Mouse (Mus musculus) intestine, embryonic 16.5 days (tissue): ENCODE measurements at regions not wholly inside any gene's neighbourhood (a gene's known extent, or its start where the extent isn't known, plus 50 kb on each side); places are given as distances from the start of the nearest gene placed in this dataset.

Source experiments
- ATAC-seq: fragments of 200-750 bp; cut with Nextera tagmentation; 2 replicates; pipeline ENCODE4 v1.8.0; 2017; ENCODE audit warnings: moderate TSS enrichment, moderate library complexity
- H3K27ac ChIP-seq: fragments of 300-500 bp; sonication (generic); 2 replicates; pipeline ENCODE4 v1.5.1; 2014; ENCODE audit warnings: mild to moderate bottlenecking, low read length
- H3K27me3 ChIP-seq: fragments of 300-500 bp; sonication (generic); replicated peaks from 2 replicates; pipeline ENCODE4 v1.6.1; 2014; ENCODE audit warnings: low read length, control low read depth, mixed read lengths; ENCODE audit not compliant: control insufficient read depth, insufficient read depth
- H3K36me3 ChIP-seq: fragments of 300-500 bp; sonication (generic); 2 replicates; pipeline ENCODE4 v1.6.1; 2014; ENCODE audit warnings: low read length, control low read depth; ENCODE audit not compliant: control insufficient read depth, insufficient read depth
- H3K4me1 ChIP-seq: fragments of 300-500 bp; sonication (generic); 2 replicates; pipeline ENCODE4 v1.6.1; 2014; ENCODE audit warnings: low read length, control low read depth, mixed read lengths; ENCODE audit not compliant: control insufficient read depth, insufficient read depth
- H3K4me2 ChIP-seq: fragments of 300-500 bp; sonication (generic); 2 replicates; pipeline ENCODE4 v1.6.1; 2014; ENCODE audit warnings: low read depth, low read length, control low read depth
- H3K4me3 ChIP-seq: fragments of 300-500 bp; sonication (generic); 2 replicates; pipeline ENCODE4 v1.5.1; 2014; ENCODE audit warnings: mild to moderate bottlenecking, low read length
- H3K9ac ChIP-seq: fragments of 300-500 bp; sonication (generic); 2 replicates; pipeline ENCODE4 v1.6.1; 2014; ENCODE audit warnings: low read depth, low read length
- H3K9me3 ChIP-seq: fragments of 300-500 bp; sonication (generic); 2 replicates; pipeline ENCODE4 v1.6.1; 2016; ENCODE audit warnings: low read length, control low read depth; ENCODE audit not compliant: control insufficient read depth
- WGBS: fragments of 180-500 bp; shearing (Covaris S2); extraction: QIAGEN DNeasy Blood & Tissue Kit; methylation state at CpG from one replicate; pipeline ENCODE4 v1.1.7; 2014; 5-methylcytosine and 5-hydroxymethylcytosine counted together

GRCm38 (mm10) chr19:18034225-18034624, 196.8 kb upstream of the Pcsk5 start:
- no peaks in the 10 kb centered on the region for H3K4me1 ChIP-seq
- H3K27ac ChIP-seq: no peak overlapping the region
- no peak overlapping the region for H3K4me2 ChIP-seq
- H3K27me3 ChIP-seq: no peaks in the 10 kb centered on the region
- H3K36me3 ChIP-seq: no peaks in the 10 kb centered on the region
- ATAC-seq: no peak
- H3K4me3 ChIP-seq: no peak overlapping the region
- 9% methylated on average over 1 of the region's 1 CpGs for WGBS
- no peaks in the 10 kb centered on the region for H3K9me3 ChIP-seq
- no peak overlapping the region for H3K9ac ChIP-seq

GRCm38 (mm10) chr19:18033599-18033998, 196.2 kb upstream of the Pcsk5 start:
- no peak for ATAC-seq
- no peak overlapping the region for H3K27ac ChIP-seq
- no peaks in the 10 kb centered on the region for H3K4me1 ChIP-seq
- 88% methylated on average over 5 of the region's 5 CpGs for WGBS
- H3K9ac ChIP-seq: no peak overlapping the region
- H3K4me3 ChIP-seq: no peak overlapping the region
- H3K36me3 ChIP-seq: no peaks in the 10 kb centered on the region
- no peaks in the 10 kb centered on the region for H3K27me3 ChIP-seq
- no peak overlapping the region for H3K4me2 ChIP-seq
- H3K9me3 ChIP-seq: no peaks in the 10 kb centered on the region

GRCm38 (mm10) chr19:18025877-18026276, 188.4 kb upstream of the Pcsk5 start:
- 79% methylated on average over 4 of the region's 4 CpGs for WGBS
- H3K27me3 ChIP-seq: no peaks in the 10 kb centered on the region
- H3K4me3 ChIP-seq: no peak overlapping the region
- H3K36me3 ChIP-seq: no peaks in the 10 kb centered on the region
- no peak overlapping the region for H3K9ac ChIP-seq
- no peaks in the 10 kb centered on the region for H3K4me1 ChIP-seq
- H3K9me3 ChIP-seq: no peaks in the 10 kb centered on the region
- no peak overlapping the region for H3K4me2 ChIP-seq
- no peak for ATAC-seq
- H3K27ac ChIP-seq: no peak overlapping the region

- no peak for ATAC-seq
- H3K4me1 ChIP-seq: no peaks in the 10 kb centered on the region
- no peaks in the 10 kb centered on the region for H3K27me3 ChIP-seq
- no peaks in the 10 kb centered on the region for H3K36me3 ChIP-seq
- no peak overlapping the region for H3K27ac ChIP-seq
- no peaks in the 10 kb centered on the region for H3K9me3 ChIP-seq
- H3K4me3 ChIP-seq: no peak overlapping the region
- no peak overlapping the region for H3K9ac ChIP-seq
- no peak overlapping the region for H3K4me2 ChIP-seq
- 82% methylated on average over 2 of the region's 2 CpGs for WGBS
Observed at GRCm38 (mm10) chr19:18020351-18020750, 182.9 kb upstream of the Pcsk5 start.

GRCm38 (mm10) chr19:18015371-18015770, 177.9 kb upstream of the Pcsk5 start:
- no peaks in the 10 kb centered on the region for H3K27me3 ChIP-seq
- no peak overlapping the region for H3K4me3 ChIP-seq
- no peaks in the 10 kb centered on the region for H3K4me1 ChIP-seq
- H3K36me3 ChIP-seq: no peaks in the 10 kb centered on the region
- no peak overlapping the region for H3K9ac ChIP-seq
- no peak overlapping the region for H3K27ac ChIP-seq
- 84% methylated on average over 1 of the region's 1 CpGs for WGBS
- ATAC-seq: no peak
- no peak overlapping the region for H3K4me2 ChIP-seq
- no peaks in the 10 kb centered on the region for H3K9me3 ChIP-seq

- H3K27ac ChIP-seq: no peak overlapping the region
- H3K36me3 ChIP-seq: no peaks in the 10 kb centered on the region
- no peaks in the 10 kb centered on the region for H3K4me1 ChIP-seq
- no peak overlapping the region for H3K4me3 ChIP-seq
- no peak overlapping the region for H3K9ac ChIP-seq
- 83% methylated on average over 7 of the region's 7 CpGs for WGBS
- no peaks in the 10 kb centered on the region for H3K9me3 ChIP-seq
- H3K27me3 ChIP-seq: no peaks in the 10 kb centered on the region
- H3K4me2 ChIP-seq: no peak overlapping the region
- ATAC-seq: no peak
Observed at GRCm38 (mm10) chr19:18012029-18012428, 174.6 kb upstream of the Pcsk5 start.

GRCm38 (mm10) chr19:17997561-17997960, 160.1 kb upstream of the Pcsk5 start:
- no peak overlapping the region for H3K4me2 ChIP-seq
- whole genome bisulfite sequencing: 83% methylated on average over 3 of the region's 3 CpGs

GRCm38 (mm10) chr19:17983416-17983815, 146.0 kb upstream of the Pcsk5 start:
- Histone ChIP-seq H3K9me3 (no peaks in the 10 kb centered on the region), H3K27me3 (no peaks in the 10 kb centered on the region), H3K4me3 (no peak overlapping the region), H3K36me3 (no peaks in the 10 kb centered on the region), H3K4me1 (no peaks in the 10 kb centered on the region), H3K4me2 (no peak overlapping the region), H3K27ac (no peak overlapping the region), H3K9ac (no peak overlapping the region)
- no peak for ATAC-seq
- 80% methylated on average over 1 of the region's 1 CpGs for WGBS

More at GRCm38 (mm10) chr19:17997561-17997960, 160.1 kb upstream of the Pcsk5 start:
- Histone ChIP-seq H3K4me1 (no peaks in the 10 kb centered on the region), H3K36me3 (no peaks in the 10 kb centered on the region), H3K27ac (no peak overlapping the region), H3K4me3 (no peak overlapping the region), H3K9me3 (no peaks in the 10 kb centered on the region), H3K9ac (no peak overlapping the region), H3K27me3 (no peaks in the 10 kb centered on the region)
- no peak for ATAC-seq

- H3K4me3 ChIP-seq: no peak overlapping the region
- no peaks in the 10 kb centered on the region for H3K27me3 ChIP-seq
- no peaks in the 10 kb centered on the region for H3K36me3 ChIP-seq
- no peak overlapping the region for H3K4me2 ChIP-seq
- no peak overlapping the region for H3K9ac ChIP-seq
- H3K4me1 ChIP-seq: no peaks in the 10 kb centered on the region
- H3K9me3 ChIP-seq: no peaks in the 10 kb centered on the region
- no peak overlapping the region; the same call in 1 of the 2 replicates for H3K27ac ChIP-seq
- 43% methylated on average over 1 of the region's 1 CpGs for WGBS
- ATAC-seq: peak; percentile 90
Observed at GRCm38 (mm10) chr19:17965566-17965965, 128.1 kb upstream of the Pcsk5 start.

GRCm38 (mm10) chr19:17958440-17958839, 121.0 kb upstream of the Pcsk5 start:
- Histone ChIP-seq H3K4me3 (no peak overlapping the region), H3K27ac (no peak overlapping the region), H3K36me3 (no peaks in the 10 kb centered on the region), H3K9me3 (no peaks in the 10 kb centered on the region), H3K27me3 (no peaks in the 10 kb centered on the region), H3K4me2 (no peak overlapping the region), H3K4me1 (no peaks in the 10 kb centered on the region), H3K9ac (no peak overlapping the region)
- no peak for ATAC-seq
